Mouse (Mus musculus): Measurements from ENCODE around the gene Casz1.

DNA sequence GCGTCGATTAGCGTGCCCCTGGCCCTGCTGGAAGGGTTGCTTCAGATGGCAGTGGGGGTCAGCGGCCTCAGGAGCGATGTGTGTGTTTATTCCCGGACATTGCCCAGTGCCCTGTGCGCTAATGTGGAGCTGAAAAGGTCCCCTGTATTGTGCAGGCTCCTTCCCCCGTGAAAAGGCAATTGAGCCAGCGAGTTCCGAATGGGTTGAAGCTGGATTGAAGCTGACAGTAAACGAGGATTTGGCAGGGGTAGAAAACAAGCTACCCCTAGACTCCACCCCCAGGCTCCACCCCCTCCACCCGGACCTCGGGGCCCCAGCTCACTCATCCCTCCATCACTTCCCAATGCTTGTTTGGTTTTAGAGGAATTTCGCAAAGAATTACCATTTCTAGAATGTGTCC lies 12.3 kb downstream of the Casz1 start:
- no peak for TF ChIP-seq CTCF (IDR thresholded peaks at IDR 0.05; ENCODE audit: low read depth)
- no peak for TF ChIP-seq EP300 (optimal IDR thresholded peaks at IDR 0.05)
